Mouse (Mus musculus) lung, adult 2 months (tissue): ENCODE results near the gene Gjc1. TPM values are rescaled to one million over a fixed set of nuclear protein-coding genes. Genes with fewer than 3 reads are reported as not detected.

Source experiments
- DNase-seq: peaks from one replicate; pipeline ENCODE4 v3.0.0; 2022
- H3K4me1 ChIP-seq: fragments of 200-500 bp; 2 replicates; pipeline ENCODE4 v1.6.1; 2011; ENCODE audit warnings: low read length; ENCODE audit not compliant: control insufficient read depth, insufficient read depth
- H3K4me3 ChIP-seq: fragments of 200-500 bp; replicated peaks from 2 replicates; pipeline ENCODE3; 2011; ENCODE audit warnings: low read depth, mild to moderate bottlenecking, control low read depth, low read length; ENCODE audit errors: extremely low read depth
- CTCF ChIP-seq: fragments of 200-500 bp; IDR thresholded peaks from 2 replicates; pipeline ENCODE4 v1.5.1; 2011; ENCODE audit warnings: mild to moderate bottlenecking, low read length, control low read depth; ENCODE audit not compliant: insufficient read depth
- POLR2A ChIP-seq: fragments of 200-500 bp; IDR thresholded peaks from 2 replicates; pipeline ENCODE4 v1.6.1; 2011; ENCODE audit warnings: low read depth, mild to moderate bottlenecking, control low read depth, low read length, borderline replicate concordance; ENCODE audit errors: extremely low read depth
- WGBS: fragments of 180-500 bp; shearing (Covaris S2); methylation state at CpG from one replicate; pipeline ENCODE4 v1.1.7; 2018; 5-methylcytosine and 5-hydroxymethylcytosine counted together
- polyA plus RNA-seq: library from polyadenylated mRNA; depleted of rRNA; stranded (reverse); fragments of >200 nt; gene quantifications from 2 replicates; pipeline ENCODE4 v1.2.3, GENCODE M21; 2012

The Gjc1 gene
- polyA plus RNA-seq, 1 experiment: 14.8 TPM

- Histone ChIP-seq H3K4me1 (peaks cover 6% of the 10 kb centered on the region; the same call in 1 of the 2 replicates), H3K4me3 (peak overlapping the region; percentile 75)
- peak; percentile 92 for TF ChIP-seq CTCF
- TF ChIP-seq POLR2A: no peak
- under 1% methylated on average over 46 of the region's 46 CpGs for WGBS
- peak; percentile 87 for DNase-seq
Observed at GRCm38 (mm10) chr11:102773713-102774611, 45.5 kb downstream of the Gjc1 start.

- TF ChIP-seq CTCF (no peak), POLR2A (no peak)
- Histone ChIP-seq H3K4me1 (0 out of 2 replicates have a peak, but pooled peaks cover 4% of the 10 kb centered on the region), H3K4me3 (no peak overlapping the region)
- WGBS: 69% methylated on average over 18 of the region's 18 CpGs
- no peak for DNase-seq
Observed at GRCm38 (mm10) chr11:102772771-102773700, 46.5 kb downstream of the Gjc1 start.

DNA sequence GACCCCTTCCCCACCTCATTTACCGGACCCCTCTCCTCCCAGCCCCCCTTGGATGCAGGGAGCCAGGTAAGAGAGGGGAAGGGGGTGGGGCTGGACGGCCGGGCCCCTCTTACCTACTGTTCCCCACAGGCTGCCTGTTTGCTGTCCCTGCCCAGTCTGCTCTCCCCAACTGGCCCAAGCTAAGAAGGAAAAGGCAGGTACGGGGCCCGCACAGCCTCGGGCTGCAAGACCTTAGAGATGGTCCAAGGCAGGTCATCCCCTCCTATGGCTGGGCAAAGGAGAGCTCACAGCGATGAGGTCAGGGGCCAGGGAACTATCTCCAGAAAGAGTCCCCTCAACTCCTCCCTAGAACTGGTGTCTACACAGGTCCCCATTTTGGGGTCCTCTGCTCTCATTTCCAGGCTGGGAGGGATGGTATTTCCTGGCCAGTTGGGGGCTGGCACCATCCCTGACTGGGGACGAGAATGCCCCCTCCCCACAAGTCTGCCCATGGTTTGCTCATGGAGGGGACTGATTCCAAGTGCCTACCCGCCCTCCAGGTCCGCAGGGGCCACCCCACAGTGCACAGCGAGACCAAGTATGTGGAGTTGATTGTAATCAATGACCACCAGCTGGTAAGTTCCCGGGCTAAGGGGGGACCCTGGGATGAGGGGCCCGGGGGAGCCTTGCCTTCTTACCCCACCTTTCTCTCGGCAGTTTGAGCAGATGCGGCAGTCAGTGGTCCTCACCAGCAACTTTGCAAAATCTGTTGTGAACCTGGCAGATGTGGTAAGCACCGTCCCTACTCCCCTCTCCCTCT lies 47.4 kb downstream of the Gjc1 start:
- WGBS: 36% methylated on average over 16 of the region's 16 CpGs
- no peak for DNase-seq
- no peak overlapping the region for H3K4me3 ChIP-seq
- H3K4me1 ChIP-seq: no peaks in the 10 kb centered on the region
- TF ChIP-seq POLR2A (no peak), CTCF (no peak)

DNA sequence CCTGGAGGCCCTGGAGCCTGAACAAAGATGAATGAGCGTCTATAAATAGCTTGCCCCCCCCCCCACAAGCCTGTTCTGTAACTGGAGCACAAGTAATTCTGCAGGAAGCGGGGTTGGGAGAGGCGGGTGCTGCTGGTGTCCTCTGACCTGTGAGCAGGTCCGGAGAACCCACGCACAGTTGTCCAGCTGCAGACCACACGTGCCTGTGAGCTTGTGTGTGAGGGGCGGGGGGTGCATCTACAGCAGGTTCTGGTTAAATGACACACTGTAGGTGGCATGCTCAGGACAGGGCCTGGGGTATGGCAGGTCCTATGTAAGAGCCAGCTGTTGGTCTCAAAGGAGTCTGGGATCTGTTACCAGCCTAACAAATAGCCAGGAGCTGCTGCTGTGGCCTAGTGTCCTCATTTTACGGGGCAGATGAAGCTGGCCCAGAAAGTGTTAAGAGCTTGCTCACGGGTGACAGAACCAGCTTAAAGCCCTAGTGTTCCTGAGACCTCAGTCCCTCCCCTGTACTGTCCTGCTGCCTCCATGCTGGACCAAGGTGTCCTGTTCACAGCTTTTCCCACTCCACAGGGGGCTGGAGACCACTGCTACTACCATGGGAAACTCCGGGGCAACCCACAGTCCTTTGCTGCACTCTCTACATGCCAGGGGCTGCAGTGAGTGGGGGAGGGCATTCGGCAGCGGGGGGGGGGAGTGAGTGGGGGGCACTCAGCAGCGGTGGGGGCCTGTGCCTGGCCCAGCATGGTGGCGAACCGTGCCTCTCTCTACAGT lies 48.7 kb downstream of the Gjc1 start:
- Histone ChIP-seq H3K4me3 (no peak overlapping the region), H3K4me1 (no peaks in the 10 kb centered on the region)
- 41% methylated on average over 15 of the region's 15 CpGs for WGBS
- no peak for TF ChIP-seq POLR2A
- no peak for TF ChIP-seq CTCF
- DNase-seq: no peak

- 69% methylated on average over 12 of the region's 12 CpGs for WGBS
Observed at GRCm38 (mm10) chr11:102769993-102770661, 49.4 kb downstream of the Gjc1 start.

DNA sequence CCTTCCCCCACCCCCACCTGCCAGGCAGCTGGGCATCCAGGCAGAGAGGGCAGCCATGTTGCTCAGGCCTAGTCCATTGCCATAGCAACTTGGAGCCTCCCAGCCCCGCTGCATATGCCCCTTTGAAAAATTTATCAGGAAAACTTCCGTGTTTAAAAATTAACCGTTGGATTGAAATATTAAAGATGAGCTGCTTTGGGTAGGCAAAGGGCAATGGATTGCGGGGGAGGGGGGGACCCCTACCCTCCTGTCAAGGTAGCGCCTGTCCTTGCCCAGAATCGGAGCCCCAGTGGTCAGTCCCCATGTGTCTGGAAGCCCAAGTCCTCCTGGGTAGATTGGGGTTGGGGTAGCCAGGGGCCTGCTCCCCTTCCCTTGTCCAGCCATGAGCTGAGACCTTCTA lies 50.4 kb downstream of the Gjc1 start:
- WGBS: 85% methylated on average over 6 of the region's 6 CpGs
- no peak for DNase-seq
- TF ChIP-seq CTCF (no peak), POLR2A (no peak)
- Histone ChIP-seq H3K4me1 (no peaks in the 10 kb centered on the region), H3K4me3 (no peak overlapping the region)

More at GRCm38 (mm10) chr11:102769993-102770661, 49.4 kb downstream of the Gjc1 start:
- H3K4me3 ChIP-seq: no peak overlapping the region
- TF ChIP-seq POLR2A: no peak
- no peak for TF ChIP-seq CTCF
- no peaks in the 10 kb centered on the region for H3K4me1 ChIP-seq
- DNase-seq: no peak

DNA sequence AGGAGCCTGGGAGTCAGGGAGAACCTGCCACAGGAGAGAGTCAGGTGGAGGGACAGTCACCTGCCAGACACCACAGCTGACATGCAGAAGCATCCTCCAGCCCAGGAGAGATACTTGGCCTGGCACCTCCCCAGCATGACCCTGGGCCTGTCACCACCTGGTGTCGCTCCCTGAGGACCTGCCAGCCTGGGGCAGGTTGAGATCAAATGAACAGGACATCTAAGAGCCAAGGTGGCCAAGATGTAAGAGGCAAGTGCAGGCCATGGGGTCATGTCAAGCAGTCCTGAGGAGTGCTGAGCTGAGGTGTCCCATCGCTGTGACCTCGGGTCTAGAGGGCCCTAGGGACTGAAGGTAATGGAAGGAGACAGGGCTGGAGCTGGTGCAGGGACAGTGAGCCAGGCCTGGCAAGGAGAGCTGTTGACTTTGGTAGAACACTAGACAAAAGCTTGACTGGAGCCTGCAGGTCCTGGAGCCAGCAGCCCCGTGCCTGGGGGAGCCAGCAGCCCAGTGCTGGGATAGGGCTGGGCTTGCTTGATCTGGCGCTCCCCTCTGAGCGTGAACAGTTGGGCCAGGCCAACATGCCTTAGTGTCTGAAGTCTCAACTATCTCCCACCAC lies 52.3 kb downstream of the Gjc1 start:
- TF ChIP-seq CTCF (no peak), POLR2A (no peak)
- 66% methylated on average over 6 of the region's 6 CpGs for WGBS
- Histone ChIP-seq H3K4me1 (no peaks in the 10 kb centered on the region), H3K4me3 (no peak overlapping the region)
- DNase-seq: no peak
